Mouse (Mus musculus) neural tube, embryonic 11.5 days (tissue): ENCODE data around the gene Nlk. TPM values are rescaled to one million over a fixed set of nuclear protein-coding genes. Genes with fewer than 3 reads are reported as not detected.
"Not testable (repeated sequence)": the region's sequence is repeated elsewhere in the genome, so short reads cannot be mapped to it uniquely, and the experiment has no call there.

Experiments used
- ATAC-seq: fragments of 200-750 bp; cut with Nextera tagmentation; 2 replicates; pipeline ENCODE4 v1.8.0; 2017; ENCODE audit warnings: moderate number of reproducible peaks, mild to moderate bottlenecking, moderate TSS enrichment, moderate library complexity; ENCODE audit not compliant: insufficient read depth, low FRiP score, low TSS enrichment
- DNase-seq: peaks from one replicate; pipeline ENCODE4 v3.0.0-alpha.2; 2015; ENCODE audit warnings: low spot score
- H3K27ac ChIP-seq: fragments of 300-500 bp; sonication (generic); 2 replicates; pipeline ENCODE4 v1.5.1; 2014; ENCODE audit warnings: low read depth, mild to moderate bottlenecking, low read length
- H3K27me3 ChIP-seq: fragments of 300-500 bp; sonication (generic); 2 replicates; pipeline ENCODE4 v1.6.1; 2014; ENCODE audit warnings: mild to moderate bottlenecking, low read length, mixed read lengths; ENCODE audit not compliant: control insufficient read depth, insufficient read depth
- H3K36me3 ChIP-seq: fragments of 300-500 bp; sonication (generic); 2 replicates; pipeline ENCODE4 v1.6.1; 2014; ENCODE audit warnings: mild to moderate bottlenecking, low read length, moderate library complexity, mixed read lengths; ENCODE audit not compliant: control insufficient read depth, insufficient read depth
- H3K4me1 ChIP-seq: fragments of 300-500 bp; sonication (generic); 2 replicates; pipeline ENCODE4 v1.6.1; 2014; ENCODE audit warnings: low read length, mixed read lengths; ENCODE audit not compliant: control insufficient read depth, insufficient read depth
- H3K4me2 ChIP-seq: fragments of 300-500 bp; sonication (generic); 2 replicates; pipeline ENCODE4 v1.6.1; 2014; ENCODE audit warnings: low read depth, mild to moderate bottlenecking, moderate library complexity
- H3K4me3 ChIP-seq: fragments of 300-500 bp; sonication (generic); 2 replicates; pipeline ENCODE4 v1.5.1; 2014; ENCODE audit warnings: low read depth, low read length
- H3K9ac ChIP-seq: fragments of 300-500 bp; sonication (generic); 2 replicates; pipeline ENCODE4 v1.6.1; 2014; ENCODE audit warnings: mild to moderate bottlenecking, low read length
- H3K9me3 ChIP-seq: fragments of 300-500 bp; sonication (generic); 2 replicates; pipeline ENCODE4 v1.6.1; 2016; ENCODE audit warnings: low read length; ENCODE audit not compliant: control insufficient read depth
- WGBS: fragments of 180-500 bp; shearing (Covaris S2); extraction: QIAGEN DNeasy Blood & Tissue Kit; methylation state at CpG from one replicate; pipeline ENCODE4 v1.1.7; 2014; 5-methylcytosine and 5-hydroxymethylcytosine counted together
- polyA plus RNA-seq: library from polyadenylated mRNA; unstranded; fragments of >200 nt; fragmentation: Nextera tagmentation; extraction: Ambion mirVana; gene quantifications from 2 replicates; pipeline ENCODE4 v1.2.1, GENCODE M21; 2014

The Nlk gene
- polyA plus RNA-seq, 1 experiment from 2014 or later: 25.3 TPM

DNA sequence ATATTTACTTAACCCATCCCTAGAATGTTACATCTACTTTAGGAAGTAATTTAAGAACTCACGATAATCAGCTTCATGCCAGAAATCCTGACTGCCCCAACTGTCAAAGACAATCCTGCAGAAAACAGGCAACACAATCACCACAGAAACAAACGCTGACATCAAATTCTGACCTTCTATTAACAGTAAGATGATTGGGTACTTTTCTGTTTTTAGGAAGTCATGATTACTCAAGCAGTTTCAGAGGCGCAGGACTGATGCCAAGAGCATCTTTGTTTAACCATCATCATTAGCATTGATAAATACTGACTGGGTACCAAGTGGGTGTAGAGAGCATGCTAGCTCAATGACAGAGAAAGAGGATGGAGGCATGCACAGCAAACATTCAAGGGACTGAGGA is 96.7 kb downstream of the Nlk start:
- ATAC-seq (no peak), DNase-seq (no peak)
- Histone ChIP-seq H3K4me1 (no peaks in the 10 kb centered on the region), H3K27me3 (no peaks in the 10 kb centered on the region), H3K9me3 (no peaks in the 10 kb centered on the region), H3K27ac (no peak overlapping the region), H3K9ac (no peak overlapping the region), H3K4me3 (no peak overlapping the region), H3K4me2 (no peak overlapping the region), H3K36me3 (no peaks in the 10 kb centered on the region)
- 89% methylated on average over 3 of the region's 3 CpGs for WGBS

DNA sequence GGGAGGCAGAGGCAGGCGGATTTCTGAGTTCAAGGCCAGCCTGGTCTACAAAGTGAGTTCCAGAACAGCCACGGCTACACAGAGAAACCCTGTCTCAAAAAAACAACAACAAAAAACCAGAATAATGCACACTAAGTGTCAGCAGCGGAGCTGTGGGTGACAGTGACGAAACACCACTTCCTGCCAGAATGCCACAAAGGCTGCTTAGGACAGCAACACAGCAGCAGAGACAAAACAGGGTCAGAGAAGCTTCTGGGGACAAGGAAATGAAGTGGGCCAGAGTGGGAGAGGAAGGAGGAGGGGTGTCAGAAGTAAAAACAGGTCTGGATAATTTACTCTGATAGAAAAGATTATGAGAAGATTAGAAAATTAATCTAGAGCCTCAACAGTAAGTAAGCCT is 97.1 kb downstream of the Nlk start:
- Histone ChIP-seq H3K9ac (no peak overlapping the region), H3K4me2 (no peak overlapping the region), H3K9me3 (no peaks in the 10 kb centered on the region), H3K36me3 (no peaks in the 10 kb centered on the region), H3K27ac (no peak overlapping the region), H3K4me3 (no peak overlapping the region), H3K4me1 (no peaks in the 10 kb centered on the region), H3K27me3 (no peaks in the 10 kb centered on the region)
- ATAC-seq (no peak), DNase-seq (no peak)
- 79% methylated on average over 4 of the region's 4 CpGs for whole genome bisulfite sequencing

DNA sequence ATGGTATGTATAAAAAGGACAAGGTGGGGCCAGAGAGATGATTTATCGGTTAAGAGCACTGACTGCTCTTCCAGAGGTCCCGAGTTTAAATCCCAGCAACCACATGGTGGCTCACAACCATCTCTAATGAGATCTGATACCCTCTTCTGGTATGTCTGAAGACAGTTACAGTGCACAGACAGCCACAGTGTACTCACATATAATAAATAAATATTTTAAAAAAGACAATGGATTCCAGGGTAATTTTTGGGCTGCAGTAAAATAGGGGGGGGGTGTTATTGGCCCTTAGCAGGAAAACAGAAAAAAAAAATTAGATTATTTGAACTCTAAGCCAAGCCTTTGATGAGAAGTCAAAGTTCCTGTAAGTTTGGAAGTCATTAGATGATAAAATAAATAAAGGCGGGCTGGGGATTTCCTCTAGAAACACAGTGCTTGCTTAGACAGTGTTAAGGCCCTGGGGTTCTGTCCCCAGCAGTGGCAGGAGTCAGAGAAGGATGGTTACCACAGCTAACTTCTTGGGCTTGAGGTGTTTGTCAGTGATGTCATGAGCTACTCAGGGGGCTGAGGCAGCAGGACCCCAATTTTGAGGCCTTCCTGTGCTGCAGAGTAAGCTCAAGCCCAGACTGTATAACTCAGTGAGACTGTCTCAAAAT is 98.3 kb downstream of the Nlk start:
- H3K9me3 ChIP-seq: no peaks in the 10 kb centered on the region
- no peaks in the 10 kb centered on the region for H3K27me3 ChIP-seq
- WGBS: 75% methylated on average over 3 of the region's 3 CpGs
- no peaks in the 10 kb centered on the region for H3K4me1 ChIP-seq
- H3K4me2 ChIP-seq: no peak overlapping the region
- DNase-seq (no peak), ATAC-seq (no peak)
- no peaks in the 10 kb centered on the region for H3K36me3 ChIP-seq
- no peak overlapping the region for H3K4me3 ChIP-seq
- H3K27ac ChIP-seq: no peak overlapping the region
- H3K9ac ChIP-seq: no peak overlapping the region

DNA sequence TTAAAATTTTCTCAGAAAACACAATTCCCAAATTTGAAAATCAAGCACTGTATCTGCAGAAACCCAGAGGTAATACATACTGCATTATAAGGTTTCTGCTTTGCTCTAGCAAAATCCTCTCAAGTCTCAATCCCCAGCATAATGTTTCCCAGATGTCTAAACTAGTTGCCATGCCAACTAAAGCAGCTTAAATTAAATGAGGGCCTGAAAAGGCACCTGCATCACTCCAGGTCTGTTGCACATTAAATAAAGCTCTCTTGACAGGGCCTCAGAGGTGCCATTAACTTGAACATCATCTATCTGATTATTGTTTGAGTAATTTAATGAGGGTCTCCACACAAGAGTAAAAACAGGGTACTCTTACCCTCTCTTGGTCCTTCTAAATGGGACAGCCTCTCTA is 100.4 kb downstream of the Nlk start:
- Histone ChIP-seq H3K4me1 (no peaks in the 10 kb centered on the region), H3K9ac (no peak overlapping the region), H3K36me3 (no peaks in the 10 kb centered on the region), H3K27ac (no peak overlapping the region), H3K4me3 (no peak overlapping the region), H3K27me3 (no peaks in the 10 kb centered on the region), H3K4me2 (no peak overlapping the region), H3K9me3 (no peaks in the 10 kb centered on the region)
- ATAC-seq (no peak), DNase-seq (no peak)

DNA sequence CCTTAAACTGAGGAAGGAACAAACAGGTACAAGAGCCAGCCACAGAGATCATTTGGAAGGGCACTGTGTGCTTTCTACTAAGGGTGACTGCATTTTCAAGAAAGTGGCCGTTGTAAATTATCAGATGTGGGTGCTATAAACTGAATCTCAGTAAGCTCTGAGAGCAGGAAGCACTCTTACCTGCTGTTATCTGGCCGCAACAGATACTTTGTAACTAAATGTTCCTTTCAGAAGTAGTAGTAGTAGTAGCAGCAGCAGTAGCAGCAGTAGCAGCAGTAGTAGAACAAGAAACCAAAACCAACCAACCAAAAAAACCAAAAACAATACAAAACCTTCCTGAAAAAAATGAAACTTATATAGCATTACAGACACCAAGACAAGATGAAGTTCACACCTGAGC is 101.4 kb downstream of the Nlk start:
- H3K4me3 ChIP-seq: no peak overlapping the region
- WGBS: 98% methylated on average over 2 of the region's 2 CpGs
- ATAC-seq: no peak

DNA sequence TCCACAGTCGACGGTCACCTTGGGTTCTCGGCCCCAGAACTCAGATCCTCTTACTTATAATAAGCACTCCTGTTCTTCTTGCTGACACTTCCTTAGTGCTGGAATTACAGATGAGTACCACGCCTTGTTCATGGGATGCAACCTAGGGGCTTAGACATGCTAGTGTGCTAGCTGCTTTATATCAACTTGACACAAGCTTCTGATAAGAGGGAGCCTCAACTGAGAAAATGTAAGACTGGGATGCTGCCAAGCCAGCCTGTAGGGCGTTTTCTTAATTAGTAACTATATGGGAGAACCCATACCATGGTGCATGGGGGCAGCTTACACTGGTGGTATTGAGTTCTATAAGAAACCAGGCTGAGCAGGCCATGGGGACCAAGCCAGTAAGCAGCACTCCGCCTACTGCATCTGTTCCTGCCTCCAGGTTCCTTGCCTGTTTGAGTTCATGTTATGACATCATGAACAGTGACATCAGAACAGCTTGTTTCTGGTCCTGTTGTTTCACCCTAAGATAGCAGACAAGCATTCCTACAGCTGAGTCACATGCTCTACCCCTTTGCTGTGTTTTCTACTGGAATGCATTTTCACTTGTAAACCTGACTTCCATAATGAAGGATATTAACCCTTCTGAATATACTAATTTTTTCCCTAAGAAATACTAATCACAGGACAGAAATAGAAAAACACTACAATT is 102.8 kb downstream of the Nlk start:
- no peak overlapping the region for H3K4me3 ChIP-seq

More for the DNA sequence above, 101.4 kb downstream of the Nlk start:
- H3K9ac ChIP-seq: no peak overlapping the region
- H3K27me3 ChIP-seq: no peaks in the 10 kb centered on the region
- H3K36me3 ChIP-seq: no peaks in the 10 kb centered on the region
- no peak overlapping the region for H3K4me2 ChIP-seq
- H3K4me1 ChIP-seq: no peaks in the 10 kb centered on the region
- no peak overlapping the region for H3K27ac ChIP-seq
- DNase-seq: no peak
- no peaks in the 10 kb centered on the region for H3K9me3 ChIP-seq

DNA sequence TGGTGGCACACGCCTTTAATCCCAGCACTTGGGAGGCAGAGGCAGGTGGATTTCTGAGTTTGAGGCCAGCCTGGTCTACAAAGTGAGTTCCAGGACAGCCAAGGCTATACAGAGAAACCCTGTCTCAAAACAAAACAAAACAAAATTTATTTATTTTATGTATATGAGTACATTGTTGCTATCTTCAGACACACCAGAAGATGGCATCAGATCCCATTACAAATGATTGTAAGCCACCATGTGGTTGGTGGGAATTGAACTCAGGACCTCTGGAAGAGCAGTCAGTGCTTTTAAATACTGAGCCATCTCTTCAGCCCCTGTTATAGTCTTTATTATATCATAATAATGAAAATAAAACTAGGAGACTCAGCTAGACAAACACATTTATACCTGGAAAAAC is 109.5 kb downstream of the Nlk start:
- H3K27ac ChIP-seq, H3K4me3 ChIP-seq, H3K4me2 ChIP-seq, H3K36me3 ChIP-seq, H3K9me3 ChIP-seq, DNase-seq, ATAC-seq, H3K9ac ChIP-seq, H3K4me1 ChIP-seq, H3K27me3 ChIP-seq: not testable (repeated sequence)
- 100% methylated on average over 1 of the region's 1 CpGs for WGBS

More for the DNA sequence above, 102.8 kb downstream of the Nlk start:
- no peak overlapping the region for H3K9ac ChIP-seq
- H3K27ac ChIP-seq: no peak overlapping the region
- 91% methylated on average over 6 of the region's 6 CpGs for WGBS
- H3K36me3 ChIP-seq: no peaks in the 10 kb centered on the region
- no peak overlapping the region for H3K4me2 ChIP-seq
- no peaks in the 10 kb centered on the region for H3K4me1 ChIP-seq
- H3K9me3 ChIP-seq: no peaks in the 10 kb centered on the region
- ATAC-seq (no peak), DNase-seq (no peak)
- H3K27me3 ChIP-seq: no peaks in the 10 kb centered on the region

DNA sequence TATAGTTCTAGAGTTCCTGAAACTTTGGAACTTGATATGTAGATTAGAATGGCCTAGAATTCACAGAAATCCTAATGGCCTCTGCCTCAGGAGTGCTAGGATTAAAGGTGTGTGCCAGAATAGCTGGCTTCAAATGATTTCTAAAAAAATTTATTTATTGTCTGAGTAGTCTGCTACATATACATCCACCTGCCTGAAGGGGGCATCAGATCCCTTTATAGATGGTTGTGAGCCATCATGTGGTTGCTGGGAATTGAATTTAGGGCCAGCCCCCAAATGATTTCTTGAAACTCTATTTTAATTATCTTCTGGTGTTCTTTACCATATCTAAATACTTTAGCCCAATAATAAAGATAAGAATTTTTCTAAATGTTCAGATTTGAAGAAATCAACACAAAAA is 111.1 kb downstream of the Nlk start:
- no peak overlapping the region for H3K27ac ChIP-seq
- no peak overlapping the region for H3K4me2 ChIP-seq
- no peak overlapping the region for H3K9ac ChIP-seq
- no peak overlapping the region for H3K4me3 ChIP-seq
- ATAC-seq (no peak), DNase-seq (no peak)
- peaks cover 3% of the 10 kb centered on the region; the same call in 1 of the 2 replicates for H3K36me3 ChIP-seq
- H3K27me3 ChIP-seq: no peaks in the 10 kb centered on the region
- H3K9me3 ChIP-seq: no peaks in the 10 kb centered on the region
- H3K4me1 ChIP-seq: no peaks in the 10 kb centered on the region

DNA sequence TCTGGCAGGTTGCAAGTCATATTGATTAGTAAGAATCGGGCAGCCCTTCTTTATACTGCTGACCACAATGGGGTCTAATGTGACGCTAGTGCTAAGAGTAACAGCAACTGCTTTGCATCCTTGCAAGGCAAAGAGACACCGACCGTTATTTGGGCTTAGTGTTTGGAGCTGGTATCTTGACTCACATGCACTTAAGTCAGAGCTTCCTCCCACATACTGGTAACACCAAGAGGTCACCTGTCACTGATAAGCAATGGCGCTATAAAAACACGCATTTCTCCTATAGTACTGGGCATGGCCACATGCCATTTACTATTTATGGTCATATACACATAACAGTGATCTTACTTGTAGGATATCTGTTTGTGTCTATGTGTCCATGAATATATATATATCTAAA is 114.3 kb downstream of the Nlk start:
- Histone ChIP-seq H3K4me3 (no peak overlapping the region), H3K9me3 (no peaks in the 10 kb centered on the region), H3K9ac (no peak overlapping the region), H3K27ac (no peak overlapping the region), H3K4me2 (no peak overlapping the region), H3K4me1 (no peaks in the 10 kb centered on the region), H3K36me3 (peaks cover 5% of the 10 kb centered on the region; the same call in 1 of the 2 replicates), H3K27me3 (no peaks in the 10 kb centered on the region)
- ATAC-seq (no peak), DNase-seq (no peak)
- 95% methylated on average over 6 of the region's 6 CpGs for WGBS
